ENCODE assay signal across 8 mouse cellular contexts in the genomic region with DNA sequence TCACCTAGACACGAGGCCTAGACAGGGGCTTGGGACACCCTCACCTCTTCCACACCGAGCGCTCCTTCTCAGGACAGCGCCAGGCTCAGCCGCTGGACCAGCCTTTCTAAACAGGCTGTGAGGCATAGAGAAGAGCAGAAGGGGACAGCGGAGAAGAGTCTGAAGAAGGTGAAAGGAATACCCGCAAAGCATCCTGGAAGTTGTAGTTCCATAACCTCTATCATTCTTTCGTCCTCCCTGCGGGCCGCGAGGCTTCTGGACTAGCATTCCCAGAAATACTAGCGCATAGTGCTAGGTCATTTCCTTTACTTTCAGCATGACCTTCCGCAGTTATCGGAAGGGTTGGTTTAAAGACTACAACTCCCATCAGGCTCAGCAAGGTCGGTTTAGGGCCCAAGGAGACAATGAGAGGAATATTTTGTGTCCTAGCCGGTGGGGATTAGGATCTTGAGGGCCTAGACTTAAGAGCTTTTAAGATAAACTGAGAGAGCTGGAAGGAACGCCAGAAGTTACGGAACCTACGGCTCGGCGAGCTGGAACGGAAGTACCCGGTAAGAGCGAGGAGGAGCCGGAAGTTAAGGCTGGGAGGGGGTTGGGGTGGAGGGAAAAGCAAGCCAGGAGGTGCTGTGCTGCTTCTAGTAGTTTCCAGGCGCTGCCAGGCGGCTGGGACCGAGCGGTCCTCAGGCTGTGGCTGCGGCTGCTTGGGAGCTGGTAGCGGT. TPM values are rescaled to one million over a fixed set of nuclear protein-coding genes. Genes with fewer than 3 reads are reported as not detected.
A peak's percentile ranks its signal among the peaks of the same experiment; 100 is the strongest.
DNase-seq lines count a peak whose midpoint lies in the region; ATAC-seq lines count a peak whose summit lies in the region.

A gene (minus strand): TSS at position 149 of the 719 bp plus-strand sequence.
A gene (plus strand): TSS at position 372 of the 719 bp plus-strand sequence.

- WGBS in embryonic facial prominence, embryonic 12.5 days: under 1% methylated on average over 31 of the region's 31 CpGs
- under 1% methylated on average over 31 of the region's 31 CpGs for WGBS in limb, embryonic 11.5 days
- WGBS in midbrain, embryonic 14.5 days: under 1% methylated on average over 31 of the region's 31 CpGs

- peaks cover 40% of the 10 kb centered on the region for H3K36me3 ChIP-seq in embryonic facial prominence, embryonic 12.5 days
- H3K36me3 ChIP-seq in limb, embryonic 11.5 days (ENCODE audit: control insufficient read depth, insufficient read depth, low read length): peaks cover 26% of the 10 kb centered on the region
- peaks cover 47% of the 10 kb centered on the region for H3K36me3 ChIP-seq in midbrain, embryonic 14.5 days (ENCODE audit: control insufficient read depth, insufficient read depth, low read length)

- H3K9ac ChIP-seq in embryonic facial prominence, embryonic 12.5 days: peak within 1 kb of the TSS; percentile 90
- peak within 1 kb of the TSS; percentile 82 for H3K9ac ChIP-seq in limb, embryonic 11.5 days (ENCODE audit: low read length)
- peak within 1 kb of the TSS; percentile 78 for H3K9ac ChIP-seq in midbrain, embryonic 14.5 days (replicated peaks; ENCODE audit: low read length)

- ATAC-seq in embryonic facial prominence, embryonic 12.5 days (ENCODE audit: insufficient number of reproducible peaks, insufficient read depth, low FRiP score, low TSS enrichment): peak; percentile 98
- peak; percentile 96 for ATAC-seq in limb, embryonic 11.5 days (ENCODE audit: insufficient number of reproducible peaks, low FRiP score, low TSS enrichment, low read depth)
- peak; percentile 96 for ATAC-seq in midbrain, embryonic 14.5 days (ENCODE audit: low FRiP score, low TSS enrichment)

- no peaks in the 10 kb centered on the region for H3K9me3 ChIP-seq in embryonic facial prominence, embryonic 12.5 days
- no peaks in the 10 kb centered on the region for H3K9me3 ChIP-seq in limb, embryonic 11.5 days (ENCODE audit: control insufficient read depth, low read length)
- no peaks in the 10 kb centered on the region for H3K9me3 ChIP-seq in midbrain, embryonic 14.5 days (ENCODE audit: control insufficient read depth, low read length)

- H3K27ac ChIP-seq in embryonic facial prominence, embryonic 12.5 days: peak within 1 kb of the TSS; percentile 87
- H3K27ac ChIP-seq in limb, embryonic 11.5 days (replicated peaks; ENCODE audit: low read depth, low read length): peak within 1 kb of the TSS; percentile 60
- H3K27ac ChIP-seq in midbrain, embryonic 14.5 days (replicated peaks; ENCODE audit: low read depth, low read length): peak within 1 kb of the TSS; percentile 87

- H3K4me1 ChIP-seq in embryonic facial prominence, embryonic 12.5 days: peaks cover 13% of the 10 kb centered on the region
- peaks cover 6% of the 10 kb centered on the region for H3K4me1 ChIP-seq in limb, embryonic 11.5 days (ENCODE audit: control insufficient read depth, insufficient read depth, low read length)
- H3K4me1 ChIP-seq in midbrain, embryonic 14.5 days (ENCODE audit: control insufficient read depth, insufficient read depth, low read length): peaks cover 20% of the 10 kb centered on the region

- H3K4me3 ChIP-seq in embryonic facial prominence, embryonic 12.5 days: peak within 1 kb of the TSS; percentile 75
- peak within 1 kb of the TSS; percentile 63 for H3K4me3 ChIP-seq in limb, embryonic 11.5 days (ENCODE audit: low read depth, low read length)
- peak within 1 kb of the TSS; percentile 71 for H3K4me3 ChIP-seq in midbrain, embryonic 14.5 days (replicated peaks; ENCODE audit: low read depth, low read length)

- DNase-seq in 3134 (ENCODE audit: extremely low read depth, insufficient read length, low spot score): peak; percentile 88
- peak; percentile 77 for DNase-seq in adrenal gland, postnatal 25 days
- peak; percentile 99 for DNase-seq in heart, adult 11 months
- peak; percentile 93 for DNase-seq in kidney, adult 18-20 months
- peak; percentile 87 for DNase-seq in limb, embryonic 11.5 days (ENCODE audit: low spot score)
- peak; percentile 98 for DNase-seq in midbrain, embryonic 14.5 days
- DNase-seq in spleen, adult 18-20 months: peak; percentile 76 to 77

- H3K4me2 ChIP-seq in embryonic facial prominence, embryonic 12.5 days (replicated peaks): peak within 1 kb of the TSS; percentile 67
- peak within 1 kb of the TSS; percentile 76 for H3K4me2 ChIP-seq in limb, embryonic 11.5 days (ENCODE audit: low read depth, severe bottlenecking)
- H3K4me2 ChIP-seq in midbrain, embryonic 14.5 days (ENCODE audit: low read length): peak within 1 kb of the TSS; percentile 95

- no peaks in the 10 kb centered on the region for H3K27me3 ChIP-seq in embryonic facial prominence, embryonic 12.5 days
- no peaks in the 10 kb centered on the region for H3K27me3 ChIP-seq in limb, embryonic 11.5 days (ENCODE audit: control insufficient read depth, insufficient read depth, low read length)
- H3K27me3 ChIP-seq in midbrain, embryonic 14.5 days (ENCODE audit: control insufficient read depth, insufficient read depth, low read length): no peaks in the 10 kb centered on the region

RNA-seq across cellular contexts. Expression of the first gene that starts in this region (rescaled TPM):
- 36.4 and 36.7 TPM in 2 replicates for total RNA-seq in adrenal gland, postnatal 25 days (2021)
- polyA plus RNA-seq in embryonic facial prominence, embryonic 12.5 days (2016; fragmentation: Nextera tagmentation; extraction: Ambion mirVana): 55.1 and 57.9 TPM in 2 replicates
- 55.2 and 57.8 TPM in 2 replicates for polyA plus RNA-seq in limb, embryonic 11.5 days (2014; fragmentation: Nextera tagmentation; extraction: Ambion mirVana)
- 60.6 and 70.1 TPM in 2 replicates for polyA plus RNA-seq in midbrain, embryonic 14.5 days (2014; fragmentation: Nextera tagmentation; extraction: Ambion mirVana)

RNA-seq across cellular contexts. Expression of the second gene that starts in this region (rescaled TPM):
- total RNA-seq in adrenal gland, postnatal 25 days (2021): 166 and 209 TPM in 2 replicates
- polyA plus RNA-seq in embryonic facial prominence, embryonic 12.5 days (2016; fragmentation: Nextera tagmentation; extraction: Ambion mirVana): 218 and 222 TPM in 2 replicates
- polyA plus RNA-seq in limb, embryonic 11.5 days (2014; fragmentation: Nextera tagmentation; extraction: Ambion mirVana): 266 and 267 TPM in 2 replicates
- polyA plus RNA-seq in midbrain, embryonic 14.5 days (2014; fragmentation: Nextera tagmentation; extraction: Ambion mirVana): 176 and 180 TPM in 2 replicates

Comparison
In these comparisons a context has a peak if more than half of its experiments do, and no peak if none do; other contexts are left out.
1. Peak in every context shown above with its lines: DNase-seq, ATAC-seq, H3K4me3 ChIP-seq and H3K27ac ChIP-seq.